Mouse (Mus musculus): ENCODE measurements around the gene Acad10.

GRCm38 (mm10) chr5:121699891-121700290 lies 39.6 kb upstream of the Acad10 start:
- TF ChIP-seq CTCF (IDR thresholded peaks at IDR 0.05) (no peak), EP300 (IDR thresholded peaks at IDR 0.05) (no peak)

Data from lung, postnatal 0 days (tissue).